Mouse (Mus musculus) R1 (cell line): ENCODE measurements around the gene Gm20388.
A peak's percentile ranks its signal among the peaks of the same experiment; 100 is the strongest.

Experiments
- DNase-seq: peaks from one replicate; pipeline ENCODE4 v3.0.0-alpha.2; 2018; ENCODE audit warnings: low read depth, low spot score

Gene Gm20388

GRCm38 (mm10) chr8:122777701-122778100 is 2867.1 kb downstream of the Gm20388 start:
- DNase-seq, result no peak

GRCm38 (mm10) chr8:122778703-122779239 is 2868.1 kb downstream of the Gm20388 start:
- no peak for DNase-seq

- no peak for DNase-seq
These were observed 2868.6 kb downstream of the Gm20388 start for GRCm38 (mm10) chr8:122779255-122779654.

- DNase-seq, result no peak
These were observed 2874.1 kb downstream of the Gm20388 start for GRCm38 (mm10) chr8:122784756-122785155.

- DNase-seq, result no peak
These were observed 2879.2 kb downstream of the Gm20388 start for GRCm38 (mm10) chr8:122789796-122790195.

- no peak for DNase-seq
These were observed 2882.9 kb downstream of the Gm20388 start for GRCm38 (mm10) chr8:122793375-122794174.

GRCm38 (mm10) chr8:122794175-122794454 is 2883.5 kb downstream of the Gm20388 start:
- DNase-seq, result no peak

- DNase-seq, result no peak
These were observed 2893.5 kb downstream of the Gm20388 start for GRCm38 (mm10) chr8:122803906-122804761.

- no peak for DNase-seq
These were observed 2894.7 kb downstream of the Gm20388 start for GRCm38 (mm10) chr8:122805349-122805748.

- DNase-seq, result no peak
These were observed 2896.4 kb downstream of the Gm20388 start for GRCm38 (mm10) chr8:122806956-122807538.

GRCm38 (mm10) chr8:122807907-122808306 is 2897.3 kb downstream of the Gm20388 start:
- no peak for DNase-seq

GRCm38 (mm10) chr8:122810376-122810775 is 2899.7 kb downstream of the Gm20388 start:
- no peak for DNase-seq

GRCm38 (mm10) chr8:122811870-122812494 is 2901.3 kb downstream of the Gm20388 start:
- DNase-seq, result no peak

GRCm38 (mm10) chr8:122812610-122813250 is 2902.1 kb downstream of the Gm20388 start:
- peak; percentile 41 for DNase-seq

GRCm38 (mm10) chr8:122814608-122815007 is 2904.0 kb downstream of the Gm20388 start:
- peak; percentile 41 for DNase-seq

GRCm38 (mm10) chr8:122816965-122817364 is 2906.3 kb downstream of the Gm20388 start:
- no peak for DNase-seq

GRCm38 (mm10) chr8:122817724-122818496 is 2907.3 kb downstream of the Gm20388 start:
- DNase-seq, result no peak

- DNase-seq, result no peak
These were observed 2909.1 kb downstream of the Gm20388 start for GRCm38 (mm10) chr8:122819776-122820175.

- DNase-seq, result no peak
These were observed 2913.9 kb downstream of the Gm20388 start for GRCm38 (mm10) chr8:122824571-122824970.

- no peak for DNase-seq
These were observed 2914.3 kb downstream of the Gm20388 start for GRCm38 (mm10) chr8:122824986-122825385.
